Mouse (Mus musculus) bone marrow macrophage, adult 2 months (primary cell): Measurements from ENCODE around the gene Vars. TPM values are rescaled to one million over a fixed set of nuclear protein-coding genes. Genes with fewer than 3 reads are reported as not detected.

Source experiments
- H3K27ac ChIP-seq: 2 replicates; pipeline ENCODE4 v1.5.1; 2012; ENCODE audit warnings: low read depth, low read length; ENCODE audit not compliant: insufficient read depth
- H3K4me1 ChIP-seq: 2 replicates; pipeline ENCODE4 v1.6.1; 2012; ENCODE audit warnings: low read length; ENCODE audit not compliant: control insufficient read depth, insufficient read depth
- H3K4me3 ChIP-seq: 2 replicates; pipeline ENCODE4 v1.5.1; 2012; ENCODE audit warnings: mild to moderate bottlenecking, low read length, moderate library complexity; ENCODE audit not compliant: insufficient read depth
- CTCF ChIP-seq: IDR thresholded peaks from 2 replicates; pipeline ENCODE4 v1.5.1; 2012; ENCODE audit warnings: low read depth, mild to moderate bottlenecking, low read length, moderate library complexity
- POLR2A ChIP-seq: IDR thresholded peaks from 2 replicates; pipeline ENCODE4 v1.6.1; 2012; ENCODE audit warnings: mild to moderate bottlenecking, low read depth, low read length, borderline replicate concordance
- polyA plus RNA-seq: library from polyadenylated mRNA; stranded (reverse); fragments of >200 nt; gene quantifications from 2 replicates; pipeline ENCODE4 v1.2.4, GENCODE M21; 2012; ENCODE audit not compliant: missing spikeins, insufficient read depth, insufficient read length

Vars gene
- polyA plus RNA-seq, 1 experiment: 35.2 TPM

- Histone ChIP-seq H3K4me1 (peaks cover 6% of the 10 kb centered on the region), H3K4me3 (no peak overlapping the region), H3K27ac (no peak overlapping the region)
- no peak for TF ChIP-seq CTCF
- TF ChIP-seq POLR2A: no peak
These were observed 16.9 kb downstream of the Vars start for GRCm38 (mm10) chr17:35017706-35018030.

- TF ChIP-seq POLR2A (no peak), CTCF (no peak)
These were observed 17.4 kb downstream of the Vars start for GRCm38 (mm10) chr17:35018171-35018570.

GRCm38 (mm10) chr17:35019894-35020293 lies 19.1 kb downstream of the Vars start:
- H3K27ac ChIP-seq: no peak overlapping the region
- TF ChIP-seq POLR2A: no peak
- TF ChIP-seq CTCF: no peak
- H3K4me1 ChIP-seq: peaks cover 23% of the 10 kb centered on the region

More at GRCm38 (mm10) chr17:35018171-35018570, 17.4 kb downstream of the Vars start:
- H3K27ac ChIP-seq: no peak overlapping the region
- H3K4me3 ChIP-seq: no peak overlapping the region
- peaks cover 7% of the 10 kb centered on the region for H3K4me1 ChIP-seq

GRCm38 (mm10) chr17:35020551-35020950 lies 19.8 kb downstream of the Vars start:
- no peak overlapping the region for H3K27ac ChIP-seq
- no peak for TF ChIP-seq POLR2A
- no peak for TF ChIP-seq CTCF
- H3K4me3 ChIP-seq: no peak overlapping the region
- peaks cover 26% of the 10 kb centered on the region for H3K4me1 ChIP-seq

More at GRCm38 (mm10) chr17:35019894-35020293, 19.1 kb downstream of the Vars start:
- no peak overlapping the region for H3K4me3 ChIP-seq

- peaks cover 26% of the 10 kb centered on the region for H3K4me1 ChIP-seq
These were observed 20.5 kb downstream of the Vars start for GRCm38 (mm10) chr17:35021163-35021808.

GRCm38 (mm10) chr17:35021842-35022477 lies 21.2 kb downstream of the Vars start:
- no peak overlapping the region for H3K4me3 ChIP-seq
- TF ChIP-seq CTCF (no peak), POLR2A (no peak)
- H3K27ac ChIP-seq: no peak overlapping the region
- peaks cover 26% of the 10 kb centered on the region for H3K4me1 ChIP-seq

More at GRCm38 (mm10) chr17:35021163-35021808, 20.5 kb downstream of the Vars start:
- Histone ChIP-seq H3K4me3 (no peak overlapping the region), H3K27ac (no peak overlapping the region)
- TF ChIP-seq POLR2A (no peak), CTCF (peak; percentile 92)

- Histone ChIP-seq H3K4me3 (no peak overlapping the region), H3K4me1 (peaks cover 26% of the 10 kb centered on the region), H3K27ac (no peak overlapping the region)
- TF ChIP-seq CTCF (no peak), POLR2A (no peak)
These were observed 21.8 kb downstream of the Vars start for GRCm38 (mm10) chr17:35022541-35023060.

- Histone ChIP-seq H3K4me3 (no peak overlapping the region), H3K27ac (no peak overlapping the region), H3K4me1 (peaks cover 26% of the 10 kb centered on the region)
- TF ChIP-seq POLR2A (no peak), CTCF (no peak)
These were observed 22.4 kb downstream of the Vars start for GRCm38 (mm10) chr17:35023221-35023620.

GRCm38 (mm10) chr17:35023756-35024155 lies 23.0 kb downstream of the Vars start:
- Histone ChIP-seq H3K27ac (no peak overlapping the region), H3K4me3 (peak overlapping the region; percentile 35; the same call in 1 of the 2 replicates), H3K4me1 (peaks cover 26% of the 10 kb centered on the region)
- TF ChIP-seq CTCF: no peak
- TF ChIP-seq POLR2A: no peak

- Histone ChIP-seq H3K4me1 (peaks cover 26% of the 10 kb centered on the region), H3K27ac (no peak overlapping the region), H3K4me3 (no peak overlapping the region)
- no peak for TF ChIP-seq CTCF
These were observed 23.5 kb downstream of the Vars start for GRCm38 (mm10) chr17:35024261-35024660.
